Mouse (Mus musculus) ES-Bruce4 (cell line): ENCODE measurements at regions not wholly inside any gene's neighbourhood (a gene's known extent, or its start where the extent isn't known, plus 50 kb on each side); places are given as distances from the start of the nearest gene placed in this dataset.

ENCODE experiments used
- CTCF ChIP-seq: IDR thresholded peaks from one replicate; pipeline ENCODE4 v1.8.1; 2011; ENCODE audit warnings: low read depth, low read length
- EP300 ChIP-seq: IDR thresholded peaks from 2 replicates; pipeline ENCODE4 v1.6.1; 2011; ENCODE audit warnings: low read depth, low read length; ENCODE audit not compliant: insufficient read depth
- POLR2A ChIP-seq: IDR thresholded peaks from one replicate; pipeline ENCODE4 v1.8.1; 2011; ENCODE audit warnings: low read length; ENCODE audit not compliant: insufficient read depth

DNA sequence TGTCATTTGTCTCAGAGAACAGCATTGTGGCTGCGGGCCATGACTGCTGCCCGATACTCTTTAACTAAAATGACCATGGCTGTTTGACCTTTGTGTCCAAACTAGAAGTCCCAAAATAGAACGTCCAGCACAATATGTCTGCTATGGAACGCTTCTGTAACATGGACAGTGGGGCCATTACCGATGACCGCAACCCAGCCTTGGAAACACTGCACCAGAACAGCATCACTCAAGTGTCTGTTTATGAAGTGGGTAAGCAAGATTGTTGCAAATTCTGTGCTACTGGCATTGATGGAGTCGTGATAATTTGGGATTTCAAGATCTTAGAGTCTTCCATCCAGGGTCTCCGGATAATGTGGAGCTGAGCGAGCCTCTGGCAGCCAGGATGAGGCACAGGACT, 60.2 kb upstream of the Dbx2 start:
- TF ChIP-seq POLR2A (no peak), CTCF (no peak), EP300 (no peak)
